ENCODE assay signal across 10 mouse cellular contexts in genomic region chr13:34239371-34240086, GRCm38 (mm10).
DNase-seq lines count a peak whose midpoint lies in the region; ATAC-seq and TF ChIP-seq lines count a peak whose summit lies in the region.
"Had no signal": no experiment of that assay in that cellular context is flagged by ENCODE, and none has a peak within 500 bp of the region (broad histone marks: within the 10 kb centered on the region; RNA-seq: fewer than 3 reads in every experiment).

No protein-coding gene starts in this region.

- 20% methylated on average over 11 of the region's 11 CpGs for WGBS in embryonic facial prominence, embryonic 14.5 days
- WGBS in kidney, embryonic 15.5 days, result 20% methylated on average over 11 of the region's 11 CpGs
- 10% methylated on average over 11 of the region's 11 CpGs for WGBS in midbrain, embryonic 15.5 days
- WGBS in heart, adult 2 months, result 70% methylated on average over 11 of the region's 11 CpGs

- no peaks in the 10 kb centered on the region for H3K27me3 ChIP-seq in embryonic facial prominence, embryonic 14.5 days (replicated peaks; ENCODE audit: control insufficient read depth, insufficient read depth, low read length)
- no peaks in the 10 kb centered on the region for H3K27me3 ChIP-seq in kidney, embryonic 15.5 days
- no peaks in the 10 kb centered on the region for H3K27me3 ChIP-seq in midbrain, embryonic 15.5 days (replicated peaks)
- no peaks in the 10 kb centered on the region for H3K27me3 ChIP-seq in heart, adult 2 months (ENCODE audit: control insufficient read depth, insufficient read depth, low read length)
- H3K27me3 ChIP-seq: heart, embryonic 15.5 days had no signal

- no peak for TF ChIP-seq CTCF in gastrocnemius, adult 2 months (IDR thresholded peaks at IDR 0.05)
- TF ChIP-seq CTCF in heart, adult 2 months (IDR thresholded peaks at IDR 0.05), result no peak

- H3K4me3 ChIP-seq in gastrocnemius, adult 2 months, result no peak overlapping the region
- H3K4me3 ChIP-seq in embryonic facial prominence, embryonic 14.5 days (ENCODE audit: low read depth, low read length), result no peak overlapping the region
- no peak overlapping the region for H3K4me3 ChIP-seq in kidney, embryonic 15.5 days (replicated peaks)
- no peak overlapping the region for H3K4me3 ChIP-seq in midbrain, embryonic 15.5 days
- H3K4me3 ChIP-seq in heart, adult 2 months, result no peak overlapping the region
- H3K4me3 ChIP-seq: heart, embryonic 15.5 days had no signal

- 0 out of 2 replicates have a peak overlapping the region, but pooled peaks have one; percentile 8 for H3K4me2 ChIP-seq in embryonic facial prominence, embryonic 14.5 days (ENCODE audit: low read depth, low read length)
- peak overlapping the region; percentile 38 for H3K4me2 ChIP-seq in kidney, embryonic 15.5 days
- 0 out of 2 replicates have a peak overlapping the region, but pooled peaks have one; percentile 3 for H3K4me2 ChIP-seq in midbrain, embryonic 15.5 days
- H3K4me2 ChIP-seq: heart, embryonic 15.5 days had no signal

- TF ChIP-seq POLR2A in heart, adult 2 months (IDR thresholded peaks at IDR 0.05; ENCODE audit: insufficient read depth, low read depth, low read length), result no peak

- H3K9ac ChIP-seq in embryonic facial prominence, embryonic 14.5 days (ENCODE audit: low read depth, low read length), result no peak overlapping the region
- no peak overlapping the region for H3K9ac ChIP-seq in kidney, embryonic 15.5 days
- no peak overlapping the region for H3K9ac ChIP-seq in midbrain, embryonic 15.5 days
- no peak overlapping the region for H3K9ac ChIP-seq in heart, adult 2 months (ENCODE audit: low read depth, low read length)
- H3K9ac ChIP-seq: heart, embryonic 15.5 days had no signal

- H3K27ac ChIP-seq in gastrocnemius, adult 2 months, result 0 out of 2 replicates have a peak overlapping the region, but pooled peaks have one; percentile 1
- H3K27ac ChIP-seq in embryonic facial prominence, embryonic 14.5 days (replicated peaks; ENCODE audit: low read depth, low read length), result 0 out of 2 replicates have a peak overlapping the region, but pooled peaks have one; percentile 4
- peak overlapping the region; percentile 82 for H3K27ac ChIP-seq in kidney, embryonic 15.5 days
- H3K27ac ChIP-seq in midbrain, embryonic 15.5 days, result peak overlapping the region; percentile 55; the same call in 1 of the 2 replicates
- H3K27ac ChIP-seq in heart, adult 2 months, result no peak overlapping the region
- H3K27ac ChIP-seq: heart, embryonic 15.5 days; macrophage had no signal

- no peak for TF ChIP-seq EP300 in heart, adult 2 months (IDR thresholded peaks at IDR 0.05; ENCODE audit: insufficient read depth, low read depth, low read length)

- intact Hi-C loops in gastrocnemius, adult 2 months (cut with DNase I), result no loop called here
- intact Hi-C loops in heart, adult 2 months (cut with DNase I), result no loop called here

- ATAC-seq in embryonic facial prominence, embryonic 14.5 days (ENCODE audit: low read depth), result peak; percentile 74
- peak; percentile 68 for ATAC-seq in kidney, embryonic 15.5 days (replicated peaks; ENCODE audit: low FRiP score)
- no peak; the same call in 1 of the 2 replicates for ATAC-seq in midbrain, embryonic 15.5 days (replicated peaks)
- ATAC-seq in granulocyte monocyte progenitor cell, adult 5-6 weeks (replicated peaks; ENCODE audit: poor library complexity, severe bottlenecking), result no peak

- no peaks in the 10 kb centered on the region for H3K79me2 ChIP-seq in heart, adult 2 months (replicated peaks; ENCODE audit: control insufficient read depth, insufficient read depth, low read length)

- H3K9me3 ChIP-seq in embryonic facial prominence, embryonic 14.5 days (ENCODE audit: control insufficient read depth, low read length), result no peaks in the 10 kb centered on the region
- no peaks in the 10 kb centered on the region for H3K9me3 ChIP-seq in kidney, embryonic 15.5 days (replicated peaks)
- H3K9me3 ChIP-seq in midbrain, embryonic 15.5 days, result no peaks in the 10 kb centered on the region
- H3K9me3 ChIP-seq: heart, embryonic 15.5 days had no signal

- H3K36me3 ChIP-seq in embryonic facial prominence, embryonic 14.5 days (ENCODE audit: control insufficient read depth, insufficient read depth, low read length), result no peaks in the 10 kb centered on the region
- no peaks in the 10 kb centered on the region for H3K36me3 ChIP-seq in kidney, embryonic 15.5 days
- H3K36me3 ChIP-seq in midbrain, embryonic 15.5 days (replicated peaks), result no peaks in the 10 kb centered on the region
- no peaks in the 10 kb centered on the region for H3K36me3 ChIP-seq in heart, adult 2 months (ENCODE audit: control insufficient read depth, insufficient read depth, low read length)
- H3K36me3 ChIP-seq: heart, embryonic 15.5 days had no signal

- no peak for DNase-seq in gastrocnemius, adult 2 months
- DNase-seq in gastrocnemius, postnatal 10 days, result no peak
- DNase-seq in embryonic facial prominence, embryonic 14.5 days (ENCODE audit: low spot score), result peak; percentile 88
- DNase-seq in layer of hippocampus, postnatal 36 days, result no peak
- no peak for DNase-seq in heart, adult 2 months

- peaks cover 19% of the 10 kb centered on the region for H3K4me1 ChIP-seq in embryonic facial prominence, embryonic 14.5 days (ENCODE audit: control insufficient read depth, insufficient read depth, low read length)
- H3K4me1 ChIP-seq in kidney, embryonic 15.5 days, result peaks cover 38% of the 10 kb centered on the region
- peaks cover 28% of the 10 kb centered on the region for H3K4me1 ChIP-seq in midbrain, embryonic 15.5 days
- no peaks in the 10 kb centered on the region for H3K4me1 ChIP-seq in heart, adult 2 months (ENCODE audit: control insufficient read depth, insufficient read depth, low read length)

Comparison
In these comparisons a context has a peak if more than half of its experiments do, and no peak if none do; other contexts are left out.
1. ATAC-seq: peak in embryonic facial prominence, embryonic 14.5 days (single experiment) and kidney, embryonic 15.5 days (single experiment); none in midbrain, embryonic 15.5 days (single experiment) and granulocyte monocyte progenitor cell, adult 5-6 weeks (single experiment).
2. Peak in every context shown above with its lines, with median percentiles within 50 percentile points of each other: H3K4me2 ChIP-seq.